Mouse (Mus musculus) liver, adult (tissue): ENCODE measurements around the gene Fam210b.

Experiments
- GATA4 ChIP-seq: IDR thresholded peaks from 2 replicates; pipeline ENCODE4 v1.6.1; 2014; ENCODE audit warnings: mild to moderate bottlenecking, low read length; ENCODE audit not compliant: insufficient replicate concordance

The Fam210b gene

DNA sequence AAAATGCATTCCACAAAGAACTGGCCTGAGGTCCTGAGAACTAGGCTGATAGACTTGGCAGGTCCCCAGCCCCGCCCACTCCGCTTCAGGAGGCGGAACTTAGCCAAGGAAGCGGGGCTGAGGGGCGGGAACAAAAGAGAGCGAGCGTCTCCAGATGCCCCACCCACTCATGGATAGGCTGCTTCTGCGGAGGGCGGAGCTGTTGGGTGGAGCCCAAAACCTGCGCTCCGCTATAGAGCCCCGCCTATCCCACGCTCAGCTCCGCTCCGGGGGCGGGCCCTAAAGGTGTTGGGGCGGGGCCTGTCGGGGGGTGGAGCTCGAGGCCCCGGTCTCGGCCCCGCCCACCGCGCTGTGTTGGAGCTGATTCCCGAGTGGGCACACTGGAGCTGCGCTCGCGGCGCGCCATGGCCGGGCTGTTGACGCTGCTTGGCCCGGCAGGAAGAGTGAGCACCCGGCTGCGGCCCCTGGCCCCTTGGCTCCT, at the start of gene Fam210b:
Fam210b (plus strand) TSS at position 308 of the 481 bp plus-strand sequence.
- no peak; the same call in 1 of the 2 replicates for TF ChIP-seq GATA4

GRCm38 (mm10) chr2:172298083-172298482, 47.3 kb upstream of the Fam210b start:
- no peak for TF ChIP-seq GATA4

GRCm38 (mm10) chr2:172298542-172298941, 46.8 kb upstream of the Fam210b start:
- TF ChIP-seq GATA4 = no peak

DNA sequence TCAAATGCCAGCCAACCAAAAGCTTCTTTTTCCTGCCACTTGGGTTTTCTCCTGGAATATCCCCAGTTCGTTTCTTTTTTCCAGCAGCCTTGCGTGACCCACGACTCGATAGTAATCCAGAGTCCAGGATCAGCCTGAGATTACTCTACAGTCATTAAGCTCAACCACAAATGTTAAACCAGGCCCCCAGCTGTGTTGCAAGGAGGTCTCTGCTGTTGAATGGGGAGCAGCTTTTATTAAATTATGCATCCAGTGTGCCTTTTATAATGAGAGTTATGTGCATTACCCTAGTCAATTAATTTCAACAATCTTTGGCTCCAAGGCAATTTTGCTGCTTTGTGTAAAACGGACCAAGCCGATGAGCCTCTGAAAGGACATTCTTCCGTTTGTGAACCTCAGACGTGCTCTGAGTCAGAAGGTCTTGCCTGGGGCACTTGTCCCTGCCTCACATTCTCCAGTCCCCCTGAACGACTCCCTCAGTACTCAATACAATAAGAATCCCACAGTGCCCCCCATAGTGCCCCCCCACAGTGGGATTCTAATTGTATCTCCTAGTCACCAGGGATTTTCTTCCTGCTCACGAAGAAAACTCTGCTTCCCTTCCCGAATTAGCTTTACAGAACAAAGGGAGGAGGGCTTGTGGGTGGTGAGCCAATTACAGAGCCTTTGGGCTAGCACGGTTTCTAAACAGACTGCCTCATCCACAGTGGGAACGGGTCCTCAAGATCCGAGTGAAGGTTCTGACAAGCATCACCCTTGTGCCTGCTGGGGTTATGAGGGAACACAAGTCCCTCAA, 46.0 kb upstream of the Fam210b start:
- TF ChIP-seq GATA4 = no peak

DNA sequence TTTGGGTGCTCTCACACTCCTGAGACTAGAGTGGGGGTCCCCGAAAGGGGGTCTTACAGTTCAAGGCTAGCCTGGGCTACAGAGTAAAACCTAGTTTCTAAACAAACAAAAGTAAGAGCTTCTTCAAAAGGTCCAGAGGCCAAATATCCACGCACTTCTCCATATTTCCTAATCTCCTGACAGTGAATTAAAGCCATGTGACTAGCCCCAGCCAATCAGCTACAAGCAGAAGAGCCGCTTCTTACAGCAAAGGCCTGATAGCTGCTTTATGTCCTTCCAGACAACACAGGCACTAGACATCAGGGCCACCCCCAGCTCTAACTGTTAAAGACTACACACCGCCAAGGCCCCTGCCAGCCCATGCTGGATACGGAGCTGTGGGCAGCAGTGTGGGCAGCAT, 43.0 kb upstream of the Fam210b start:
- TF ChIP-seq GATA4 = no peak

- no peak for TF ChIP-seq GATA4
Measured at GRCm38 (mm10) chr2:172304118-172304708, 41.2 kb upstream of the Fam210b start.

GRCm38 (mm10) chr2:172306544-172306943, 38.8 kb upstream of the Fam210b start:
- no peak for TF ChIP-seq GATA4

GRCm38 (mm10) chr2:172311731-172312130, 33.6 kb upstream of the Fam210b start:
- no peak for TF ChIP-seq GATA4

- no peak for TF ChIP-seq GATA4
Measured at GRCm38 (mm10) chr2:172320878-172321277, 24.5 kb upstream of the Fam210b start.

DNA sequence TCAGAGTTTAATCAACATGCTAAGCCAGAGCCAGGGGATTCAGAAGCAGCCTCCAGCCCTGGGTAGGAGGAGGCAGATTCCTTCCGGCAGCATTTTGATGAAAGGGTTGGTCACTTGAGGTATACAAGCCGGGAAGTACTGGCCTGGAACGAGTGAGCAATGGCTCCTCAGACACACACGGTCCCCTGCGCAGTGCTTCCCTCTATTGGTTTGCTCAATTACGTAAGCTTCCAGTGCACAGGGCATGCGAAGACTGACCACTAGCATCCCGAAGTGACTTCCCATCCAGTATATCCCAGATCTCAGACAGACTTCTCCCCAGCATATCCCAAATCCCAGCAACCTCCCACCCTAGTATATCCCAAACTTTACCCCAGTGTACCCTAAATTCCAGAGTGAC, 17.1 kb upstream of the Fam210b start:
- TF ChIP-seq GATA4 = no peak

- no peak for TF ChIP-seq GATA4
Measured at GRCm38 (mm10) chr2:172329179-172329578, 16.2 kb upstream of the Fam210b start.

GRCm38 (mm10) chr2:172338206-172338942, 7.0 kb upstream of the Fam210b start:
- TF ChIP-seq GATA4 = no peak

DNA sequence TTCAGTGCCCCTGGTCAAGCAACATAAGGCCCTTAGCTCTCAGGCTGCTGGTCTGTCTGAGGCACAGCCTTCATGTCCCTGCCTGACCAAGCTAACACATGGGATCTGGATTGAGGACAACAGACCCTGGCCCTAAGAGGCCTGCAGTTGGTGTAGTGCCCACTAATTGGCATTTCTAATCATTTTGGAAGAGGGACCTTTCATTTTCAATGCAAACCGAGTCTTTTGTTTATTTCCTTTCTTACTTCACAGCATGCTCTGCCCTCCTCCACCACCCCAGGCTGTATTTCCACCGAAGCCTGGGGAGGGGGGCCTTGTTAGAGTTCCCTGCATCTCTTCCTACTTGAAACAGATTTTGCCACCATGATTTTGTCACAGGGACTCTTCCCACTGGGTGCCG, 4.4 kb upstream of the Fam210b start:
- TF ChIP-seq GATA4 = no peak

GRCm38 (mm10) chr2:172341606-172342005, 3.8 kb upstream of the Fam210b start:
- no peak for TF ChIP-seq GATA4

GRCm38 (mm10) chr2:172343751-172344150, 1.6 kb upstream of the Fam210b start:
- no peak for TF ChIP-seq GATA4

DNA sequence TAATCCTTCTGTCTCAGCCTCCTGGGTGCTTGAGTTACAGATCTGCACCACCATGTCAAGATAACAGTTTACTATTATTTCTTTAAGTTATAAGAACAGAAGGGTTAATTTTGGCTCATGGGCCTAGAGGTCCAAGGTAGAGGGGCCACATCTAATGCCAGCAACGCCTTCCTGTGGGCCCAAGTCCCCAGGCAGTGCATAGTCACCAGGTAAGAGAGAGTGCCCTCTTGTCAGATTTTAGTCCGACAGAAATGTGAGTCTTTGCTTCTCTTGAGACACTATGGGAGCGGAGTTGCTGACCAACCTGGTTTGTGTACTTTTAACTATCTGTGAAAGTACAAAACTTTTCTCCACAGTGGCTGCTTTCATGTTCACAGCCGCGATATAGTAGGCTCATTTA, 696 bp upstream of the Fam210b start:
- TF ChIP-seq GATA4 = no peak
